Mouse (Mus musculus): ENCODE measurements at regions not wholly inside any gene's neighbourhood (a gene's known extent, or its start where the extent isn't known, plus 50 kb on each side); places are given as distances from the start of the nearest gene placed in this dataset.

DNA sequence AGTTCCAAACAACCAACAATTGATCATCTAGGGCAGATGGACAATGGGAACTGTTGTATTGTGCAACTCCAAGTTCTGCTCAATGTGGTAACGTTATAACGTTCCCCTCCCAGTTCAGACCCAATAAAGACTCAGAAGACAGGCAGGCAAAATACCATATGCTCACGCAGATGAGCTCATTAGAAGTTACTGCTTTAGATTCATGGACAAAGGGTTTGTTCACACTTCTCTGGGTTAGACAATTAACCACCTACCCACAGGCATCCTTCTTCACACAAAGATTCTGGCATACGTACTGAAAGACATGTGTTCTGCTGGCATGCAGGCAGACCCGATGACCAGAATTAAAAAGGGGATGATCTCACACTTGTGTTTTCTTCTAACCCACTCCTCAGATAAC, 130.0 kb downstream of the Polr2m start:
- DNase-seq (ENCODE audit: low read depth), result no peak

Data from 416B (cell line).